Mouse (Mus musculus) frontal cortex, adult (tissue): ENCODE data around the gene Fbxo7.

Experiments
- ATAC-seq: cut with Nextera tagmentation; 2 replicates; pipeline ENCODE4 v1.9.2; 2017; ENCODE audit warnings: mild to moderate bottlenecking, moderate library complexity, mixed read lengths; ENCODE audit not compliant: low TSS enrichment

Gene Fbxo7

DNA sequence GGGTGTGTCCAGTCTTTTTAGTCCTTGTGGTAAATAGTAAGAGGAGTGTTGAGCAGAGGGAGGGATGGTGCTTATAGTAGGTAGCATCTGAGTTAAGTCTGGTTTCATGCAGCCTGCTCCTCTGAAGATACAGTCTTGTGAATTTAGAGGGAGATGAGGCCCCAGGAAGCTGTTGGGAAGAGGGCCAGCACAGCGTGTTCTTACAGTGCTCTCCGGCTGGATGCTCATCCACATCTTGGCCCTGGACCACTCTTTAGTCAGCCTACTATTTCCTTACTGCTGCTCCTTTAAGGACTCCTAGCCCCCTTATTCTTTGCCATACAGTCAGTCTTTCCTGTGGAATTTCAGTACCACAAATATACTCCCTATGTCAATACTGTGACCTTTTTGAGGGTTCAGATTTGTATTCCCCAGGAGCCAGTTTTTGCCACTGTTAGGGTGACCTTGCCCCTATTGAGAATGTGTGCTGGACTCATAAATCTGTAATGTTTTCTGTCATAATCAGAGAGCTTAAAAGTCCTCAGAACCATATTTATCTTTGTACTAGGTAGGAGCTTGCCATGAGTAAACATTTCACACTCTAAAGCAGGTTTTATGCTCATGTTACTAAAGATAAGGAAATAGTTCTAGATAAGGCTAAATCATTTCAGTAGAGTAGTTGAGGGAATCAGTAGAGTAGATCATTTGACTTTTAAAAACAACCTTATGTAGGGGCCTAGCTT lies 12.4 kb downstream of the Fbxo7 start:
- no peak for ATAC-seq

DNA sequence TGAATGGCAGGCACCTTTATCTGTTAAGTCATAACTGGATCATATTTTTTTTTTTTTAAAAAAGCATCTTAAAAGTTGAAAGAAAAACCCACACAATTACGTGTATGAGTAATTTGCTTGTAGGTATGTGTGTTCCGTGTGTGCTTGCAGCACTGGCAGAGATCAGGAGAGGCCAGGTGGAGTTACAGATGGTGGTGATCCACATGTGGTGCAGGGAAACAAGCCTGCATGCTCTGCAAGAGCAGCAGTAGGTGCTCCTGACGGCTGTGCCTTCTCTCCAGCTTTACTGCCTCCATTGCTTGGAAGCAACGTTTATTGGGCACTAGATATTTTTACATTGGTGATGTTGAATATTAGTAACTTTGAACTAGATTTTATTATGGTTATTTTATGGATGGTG lies 21.9 kb downstream of the Fbxo7 start:
- no peak for ATAC-seq

DNA sequence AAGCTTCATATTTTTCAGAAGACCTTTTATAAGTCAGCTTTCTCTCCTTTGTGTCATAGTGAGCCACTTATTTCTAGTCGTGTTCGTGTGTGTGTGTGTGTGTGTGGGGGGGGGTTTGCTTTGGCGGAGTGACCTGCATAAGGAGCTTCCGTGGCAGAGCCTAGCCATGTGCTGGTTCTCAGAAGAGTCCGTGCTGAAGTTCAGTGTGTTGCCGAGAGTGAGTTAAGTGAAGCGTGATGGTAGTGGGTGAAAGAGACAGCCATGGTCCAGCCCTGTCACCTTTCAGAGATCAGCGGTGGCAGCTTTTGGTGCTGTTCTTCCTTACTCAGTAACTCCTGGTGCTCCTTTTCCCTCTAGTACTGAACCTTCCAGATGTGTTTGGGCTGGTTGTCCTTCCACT lies 22.3 kb downstream of the Fbxo7 start:
- ATAC-seq = no peak

DNA sequence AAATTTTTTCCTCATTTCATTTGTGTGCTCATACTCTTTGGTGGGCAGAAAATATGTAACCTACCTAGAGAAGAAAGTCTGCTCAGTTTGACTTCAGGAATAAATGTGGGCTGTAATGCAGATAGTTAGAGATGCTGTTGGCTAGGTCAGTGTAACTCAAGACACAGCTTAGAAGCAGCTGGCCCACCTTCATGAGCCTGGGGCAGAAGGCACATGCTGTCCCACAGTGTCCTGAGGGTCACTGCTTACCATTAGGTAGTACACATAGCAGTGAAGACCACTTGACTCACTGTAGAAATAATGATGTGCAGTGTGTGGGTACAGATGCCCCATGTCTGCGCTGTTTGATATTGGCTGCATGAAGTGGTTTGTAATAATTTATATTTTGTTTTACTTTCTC lies 24.6 kb downstream of the Fbxo7 start:
- no peak for ATAC-seq

DNA sequence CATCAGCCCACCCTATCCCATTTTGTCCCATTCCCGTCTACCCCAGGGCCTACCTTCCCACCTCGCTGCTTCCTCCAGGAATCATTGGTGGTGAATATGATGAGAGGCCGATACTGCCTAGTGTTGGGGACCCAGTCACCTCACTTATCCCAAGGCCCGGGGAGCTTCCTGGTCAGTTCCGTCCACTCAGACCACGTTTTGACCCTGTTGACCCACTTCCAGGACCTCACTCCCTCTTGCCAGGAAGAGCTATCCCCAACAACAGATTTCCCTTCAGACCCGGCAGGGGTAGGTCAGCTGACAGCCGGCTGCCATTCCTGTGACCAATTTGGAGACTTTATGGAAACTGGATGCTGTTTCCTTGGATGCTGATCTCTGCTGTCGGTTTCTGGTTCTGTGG lies 26.0 kb downstream of the Fbxo7 start:
- ATAC-seq = no peak

DNA sequence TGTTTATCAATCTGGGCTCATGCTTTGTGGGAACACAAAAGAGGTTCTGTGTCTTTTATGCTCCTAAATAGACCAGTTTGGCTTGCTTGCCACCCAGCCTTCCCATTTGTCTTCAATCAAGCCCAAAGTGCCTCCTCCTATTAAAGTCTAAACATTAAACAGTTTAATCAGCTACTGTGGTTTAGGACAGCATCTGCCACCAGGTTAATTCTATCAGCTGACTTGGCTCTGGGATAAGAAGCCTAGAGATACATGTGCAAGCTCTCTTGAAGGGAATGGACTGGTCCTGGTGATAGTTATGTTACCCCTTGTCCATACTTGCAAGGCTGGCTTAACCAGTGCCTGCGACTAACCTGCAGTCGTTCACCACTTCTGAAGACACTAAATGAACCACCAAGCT lies 28.8 kb downstream of the Fbxo7 start:
- no peak for ATAC-seq

DNA sequence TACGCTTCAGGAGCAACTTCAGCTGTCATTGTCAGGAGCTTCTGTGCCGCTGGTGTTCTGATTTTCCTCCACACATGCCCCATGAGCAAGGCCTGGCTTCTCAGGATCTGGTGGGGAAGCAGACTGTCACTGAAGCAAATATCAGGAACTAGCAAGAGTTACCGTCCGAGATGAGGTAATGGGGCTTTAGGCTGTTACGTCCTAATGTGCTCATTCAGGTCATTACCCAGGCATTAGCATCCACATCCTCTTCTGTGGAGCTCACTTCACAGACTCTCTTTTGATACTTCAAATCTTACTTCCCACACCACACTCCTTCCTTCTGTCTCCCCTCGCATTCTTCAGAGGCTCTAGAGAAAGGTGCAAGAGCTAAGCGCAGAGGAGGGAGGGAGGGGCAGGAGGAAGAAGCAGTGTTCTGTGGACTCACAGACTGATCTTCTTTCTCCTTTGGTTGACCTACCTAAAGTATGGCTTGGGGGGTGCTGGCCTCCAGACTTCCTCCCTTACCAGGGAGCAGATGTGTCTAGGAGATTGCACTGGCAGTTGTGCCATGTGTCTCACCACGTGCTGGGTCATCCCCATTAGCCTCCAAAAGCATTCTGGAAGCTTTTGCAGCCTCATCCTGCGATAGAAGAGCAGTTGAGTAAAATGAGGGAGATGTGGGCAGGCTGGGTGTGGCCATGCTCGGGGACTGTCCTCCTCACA lies 31.2 kb downstream of the Fbxo7 start:
- no peak for ATAC-seq

DNA sequence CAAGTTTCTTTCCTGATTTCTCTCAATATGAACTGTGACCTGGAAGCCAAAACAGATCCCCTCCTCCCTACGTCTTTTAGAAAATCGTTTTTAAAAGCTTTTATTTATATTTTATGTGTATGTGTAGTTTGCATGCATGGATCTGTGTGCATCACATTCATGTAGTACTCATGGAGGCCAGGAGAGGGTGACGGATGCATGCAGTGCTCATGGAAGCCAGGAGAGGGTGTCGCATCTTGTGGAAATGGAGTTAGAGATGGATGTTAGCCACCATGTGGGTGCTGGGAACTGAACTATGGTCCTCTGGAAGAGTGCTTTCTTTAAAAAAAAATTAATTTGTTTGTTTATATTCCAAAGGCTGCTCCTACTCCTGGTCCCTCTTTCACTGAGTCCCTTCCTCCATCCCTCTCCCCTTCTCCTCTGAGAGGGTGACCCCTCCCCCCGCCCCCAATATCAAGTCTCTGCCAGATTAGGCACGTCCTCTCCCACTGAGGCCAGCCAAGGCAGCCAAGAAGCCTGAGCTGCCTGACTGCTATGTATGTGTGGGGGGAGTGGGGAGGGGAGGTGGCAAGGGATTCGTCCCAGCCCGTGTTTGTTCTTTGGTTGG lies 34.6 kb downstream of the Fbxo7 start:
- ATAC-seq = no peak

DNA sequence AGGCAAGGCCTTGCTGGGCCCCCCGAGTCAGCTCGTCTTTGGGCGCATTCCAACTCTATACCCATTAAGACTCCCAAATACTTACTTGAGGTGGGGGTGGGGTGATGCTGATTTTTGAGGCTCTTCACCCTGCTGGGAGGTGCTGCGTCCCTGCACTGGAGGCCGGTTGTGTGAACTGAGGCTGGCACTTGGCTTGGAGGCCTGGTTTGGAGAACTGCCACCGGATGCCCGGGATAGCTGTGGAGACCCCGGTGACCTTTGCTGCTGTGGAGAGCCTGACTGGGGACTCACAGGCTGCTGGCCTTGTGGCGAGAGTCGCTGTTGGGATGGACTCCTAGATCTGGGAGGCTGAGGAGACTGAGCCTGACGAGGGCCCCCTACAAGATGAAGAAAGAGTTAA lies 35.5 kb downstream of the Fbxo7 start:
- ATAC-seq = no peak

DNA sequence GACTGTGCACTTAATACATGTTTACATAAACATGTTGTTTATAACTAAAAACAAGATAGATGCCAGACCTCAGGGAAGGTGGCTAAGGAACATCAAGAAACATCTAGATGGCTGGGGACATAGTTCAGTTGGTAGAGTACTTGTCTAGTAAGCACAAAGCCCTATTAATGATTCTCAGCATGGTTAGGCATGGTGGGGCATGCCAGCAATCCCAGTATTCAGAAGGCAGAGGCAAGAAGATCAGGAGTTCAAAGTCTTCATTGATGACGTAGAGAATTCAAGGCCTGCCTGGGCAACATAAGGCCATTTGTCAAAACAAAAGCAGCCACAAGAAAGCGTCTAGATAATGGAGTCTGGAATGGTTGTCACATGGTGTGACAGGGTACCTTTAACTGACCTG lies 35.9 kb downstream of the Fbxo7 start:
- ATAC-seq = no peak

DNA sequence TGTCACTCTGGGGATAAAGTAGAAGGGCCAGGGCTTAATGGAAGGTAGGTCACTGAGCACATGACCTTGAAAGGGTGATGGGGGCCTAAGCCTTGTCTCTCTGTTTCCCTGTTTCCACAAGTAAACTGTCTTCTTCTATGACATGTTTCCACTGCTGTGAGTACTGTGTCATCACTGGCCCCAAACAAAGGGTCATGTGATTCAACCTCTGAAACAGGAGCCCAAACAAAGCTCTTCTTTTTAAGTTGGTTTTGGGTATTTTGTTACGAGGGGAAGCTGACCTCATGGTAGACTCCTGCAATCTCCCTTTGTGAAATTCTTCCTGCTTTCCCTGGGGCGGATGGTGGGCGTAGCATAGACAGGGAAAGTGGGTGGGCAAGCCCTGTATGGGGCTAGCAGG lies 38.5 kb downstream of the Fbxo7 start:
- no peak for ATAC-seq

DNA sequence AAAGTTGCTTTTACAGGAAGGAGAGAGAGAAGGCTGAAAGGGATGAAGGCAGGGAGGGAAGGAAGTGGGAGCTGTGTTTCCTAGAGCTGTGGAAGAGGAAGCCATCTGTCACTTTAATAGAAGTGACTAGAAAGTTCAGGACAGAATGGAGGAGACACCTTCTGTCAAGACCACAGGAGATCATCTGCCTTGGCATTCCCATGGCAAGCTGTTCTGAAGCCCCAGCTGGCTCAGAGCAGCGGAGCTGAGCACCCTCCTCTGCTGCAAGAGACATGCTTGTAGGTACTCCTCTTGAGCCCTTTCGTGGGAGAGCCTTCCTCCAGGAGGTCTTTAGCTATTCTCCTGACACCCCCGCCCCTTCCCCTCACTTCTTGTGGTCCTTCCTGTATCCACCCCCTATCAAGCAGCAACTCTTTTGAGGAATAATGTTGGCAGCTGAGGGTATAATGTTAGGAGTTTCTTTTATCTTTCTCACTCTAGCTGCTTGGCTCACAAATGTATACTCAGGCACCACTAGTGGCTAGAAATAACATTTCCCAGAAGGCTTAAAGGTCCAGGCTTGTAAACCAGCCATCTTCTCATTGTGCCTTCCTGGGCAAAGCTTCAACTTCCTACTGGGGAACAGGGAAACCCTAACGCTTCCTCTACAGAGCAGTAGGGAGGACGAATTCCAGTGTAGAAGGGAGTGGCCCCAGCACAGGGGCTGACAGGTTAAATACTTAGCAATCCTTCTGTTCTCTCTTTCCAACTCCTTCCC lies 40.7 kb downstream of the Fbxo7 start:
- no peak for ATAC-seq

DNA sequence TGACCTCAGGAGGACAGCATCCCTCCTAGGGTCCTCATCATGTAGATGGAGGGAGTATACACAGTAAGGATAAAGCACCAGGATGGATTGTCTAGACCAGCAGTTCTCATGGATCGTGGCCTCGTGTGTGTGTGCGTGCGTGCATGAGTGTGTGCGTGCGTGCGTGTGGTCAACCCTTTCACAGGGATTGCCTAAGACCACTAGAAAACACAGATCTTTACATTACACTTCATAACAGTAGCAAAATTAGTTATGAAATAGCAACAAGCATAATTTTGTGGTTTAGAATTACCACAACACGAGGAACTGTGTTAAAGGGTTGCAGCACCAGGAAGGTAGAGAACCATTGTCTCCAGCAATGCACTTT lies 41.2 kb downstream of the Fbxo7 start:
- ATAC-seq = no peak

DNA sequence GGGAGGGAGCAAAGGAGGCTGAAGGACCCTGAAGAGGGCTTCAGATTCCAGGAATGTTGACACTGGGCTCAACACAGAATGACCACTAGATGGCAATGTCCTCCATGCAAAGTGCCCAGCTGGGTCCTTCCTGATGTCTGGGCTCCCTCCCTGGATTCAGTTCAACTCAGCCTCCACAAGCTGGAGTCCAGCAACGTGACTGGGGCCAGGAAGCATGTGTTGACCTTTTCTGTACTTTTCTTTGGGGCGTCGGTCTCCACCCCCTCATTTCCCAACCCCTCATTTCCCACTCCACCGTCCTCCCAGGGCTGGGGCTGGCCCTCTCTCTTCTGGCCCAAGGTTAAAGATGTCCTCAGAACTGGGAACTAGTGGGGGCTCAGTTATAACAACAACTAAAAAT lies 43.2 kb downstream of the Fbxo7 start:
- peak; percentile 84 for ATAC-seq

DNA sequence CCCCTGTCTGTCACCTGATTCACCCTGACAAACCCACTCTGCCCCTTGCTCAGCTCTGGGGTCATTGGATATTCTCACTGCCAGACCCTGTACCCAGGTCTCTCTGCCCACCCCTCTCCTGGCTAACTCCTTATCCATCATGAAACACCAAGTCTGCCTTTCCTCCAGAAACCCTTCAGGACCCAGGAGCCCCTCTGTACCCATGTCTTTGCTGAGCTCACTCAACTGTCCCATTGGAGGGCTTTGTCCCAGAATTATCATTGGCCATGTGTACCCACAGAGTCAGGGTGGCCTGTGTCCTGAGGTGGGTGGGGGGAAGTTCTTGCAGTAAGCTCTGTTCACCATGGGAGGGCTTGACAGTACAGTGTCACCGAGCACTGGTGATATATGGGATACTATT lies 43.9 kb downstream of the Fbxo7 start:
- ATAC-seq = no peak

DNA sequence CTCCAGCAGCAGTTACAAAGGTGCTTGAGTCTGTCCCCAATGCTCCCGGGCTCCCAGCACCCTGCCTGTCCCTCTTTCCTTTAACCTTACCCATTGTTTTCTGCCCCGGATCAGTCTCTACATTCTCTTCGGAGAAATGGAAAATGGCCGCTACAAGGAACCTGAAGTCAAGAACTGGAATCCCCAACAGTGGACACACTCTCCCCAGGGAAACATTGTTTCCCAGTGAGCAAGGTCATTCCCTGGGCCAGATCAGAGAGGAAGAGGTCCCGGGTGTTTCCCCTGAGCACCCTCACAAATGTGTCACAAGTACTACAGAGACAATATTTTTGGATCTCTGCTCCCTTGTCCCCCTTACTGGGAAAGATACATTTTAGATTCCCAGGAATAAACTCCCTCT lies 44.9 kb downstream of the Fbxo7 start:
- no peak for ATAC-seq

DNA sequence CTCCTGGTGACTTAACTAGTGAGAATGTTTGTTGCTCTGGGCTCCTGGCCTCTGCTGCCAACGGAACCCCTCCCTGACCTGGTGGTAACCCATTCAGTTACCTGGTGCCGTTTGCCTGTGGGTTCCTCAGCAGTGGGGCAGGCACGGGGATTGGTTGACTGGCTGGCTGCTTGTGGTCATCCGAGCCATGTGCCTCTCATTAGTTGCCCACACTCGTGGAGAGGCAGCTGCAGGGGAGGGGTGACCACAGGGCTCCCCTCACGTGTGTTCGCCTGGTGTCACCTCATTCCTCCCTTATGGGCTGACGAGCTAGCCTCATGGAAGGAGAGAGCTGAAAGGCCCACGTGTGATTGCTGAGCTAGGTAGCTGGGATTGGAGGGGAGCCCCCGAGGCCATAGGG lies 46.1 kb downstream of the Fbxo7 start:
- no peak for ATAC-seq

DNA sequence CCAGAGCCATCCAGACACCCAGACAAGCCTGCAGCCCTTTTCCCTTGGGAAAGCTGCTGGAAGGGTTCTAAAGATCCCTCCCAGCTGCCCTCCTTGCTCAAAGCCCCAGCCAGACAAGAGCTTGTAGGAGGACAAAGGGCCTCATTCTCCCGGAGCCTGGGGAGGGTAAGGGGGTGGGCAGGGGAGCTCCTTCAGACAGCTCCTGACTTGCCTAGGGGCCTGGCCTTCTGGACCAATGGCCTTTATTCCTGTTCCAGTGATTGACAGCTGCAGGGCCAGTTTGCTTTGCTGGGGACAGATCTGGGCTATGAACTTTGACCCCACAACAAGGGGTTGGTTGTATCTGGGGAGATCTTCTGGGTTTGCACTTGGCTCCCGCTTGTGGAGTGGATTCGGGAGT lies 47.6 kb downstream of the Fbxo7 start:
- ATAC-seq = peak; percentile 58

DNA sequence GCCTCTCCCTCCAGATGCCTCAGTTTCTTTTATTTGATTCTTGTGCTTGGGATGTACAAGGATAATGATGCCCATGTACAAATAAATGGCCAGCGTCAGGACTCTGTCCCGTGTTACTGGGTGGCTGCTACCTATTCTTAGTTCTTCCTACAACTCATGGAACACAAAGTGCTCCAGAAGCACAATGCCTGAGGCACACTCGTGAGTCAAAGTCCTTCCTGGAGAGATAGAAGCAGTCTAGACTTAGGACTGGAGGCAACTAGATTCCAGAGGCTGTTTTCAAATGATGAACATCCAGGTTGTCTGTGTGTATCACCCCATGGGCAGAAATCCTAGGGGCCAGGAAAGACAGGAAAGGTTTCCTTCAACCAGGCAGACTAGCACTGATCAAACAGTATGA lies 49.0 kb downstream of the Fbxo7 start:
- ATAC-seq = no peak

DNA sequence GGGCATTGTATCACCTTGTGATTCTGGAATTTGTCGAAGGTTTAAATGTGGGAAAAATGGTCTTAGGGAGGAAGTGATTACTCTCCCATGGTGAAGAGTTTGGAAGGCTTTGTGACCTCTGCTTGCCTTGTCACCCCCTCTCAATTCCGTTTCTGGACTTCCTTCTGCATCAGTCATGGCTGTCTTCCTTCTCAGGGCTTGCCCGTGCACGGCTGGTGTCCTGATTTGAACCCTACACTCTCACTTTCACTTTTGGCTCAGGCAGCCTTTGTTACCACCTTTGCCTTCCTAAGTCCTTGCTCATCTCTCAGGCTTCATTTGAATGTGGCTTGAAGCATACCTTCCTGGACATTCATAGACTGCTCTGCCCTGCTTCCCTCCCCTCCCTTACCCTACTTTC lies 52.4 kb downstream of the Fbxo7 start:
- ATAC-seq = no peak

DNA sequence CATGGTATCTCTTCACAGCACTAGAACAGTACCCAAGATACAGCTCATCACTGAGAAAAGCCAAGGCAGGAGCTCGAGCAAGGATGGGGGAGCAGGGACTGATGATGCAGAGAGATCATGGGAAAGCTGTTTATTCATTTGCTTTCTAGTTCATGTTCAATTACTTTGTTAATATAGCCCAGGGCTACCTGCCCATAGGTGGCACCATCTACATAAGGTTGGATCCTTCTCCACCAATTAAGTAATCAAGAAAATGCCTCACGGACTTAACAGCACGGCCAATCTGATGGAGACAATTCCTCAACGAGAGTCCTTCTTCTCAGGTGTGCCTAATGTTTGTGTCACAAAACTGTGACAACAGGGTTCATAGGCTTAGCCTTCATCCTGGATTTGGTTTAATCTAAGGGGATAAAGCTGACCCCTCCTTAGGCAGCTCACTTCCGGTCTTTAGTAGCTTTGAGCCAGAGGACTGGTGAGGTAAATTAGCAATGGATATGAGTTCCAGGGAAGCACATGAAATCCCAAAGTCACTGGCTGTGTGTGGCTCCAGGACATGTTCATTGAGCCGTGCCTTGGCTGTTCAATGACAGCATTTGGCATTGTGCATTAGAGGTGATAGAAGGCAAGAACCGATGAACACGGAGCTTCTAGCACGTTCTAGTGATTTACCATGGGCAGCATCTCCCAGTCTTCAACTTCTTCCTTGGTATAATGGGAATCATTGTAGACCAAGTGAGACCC lies 53.4 kb downstream of the Fbxo7 start:
- no peak for ATAC-seq

DNA sequence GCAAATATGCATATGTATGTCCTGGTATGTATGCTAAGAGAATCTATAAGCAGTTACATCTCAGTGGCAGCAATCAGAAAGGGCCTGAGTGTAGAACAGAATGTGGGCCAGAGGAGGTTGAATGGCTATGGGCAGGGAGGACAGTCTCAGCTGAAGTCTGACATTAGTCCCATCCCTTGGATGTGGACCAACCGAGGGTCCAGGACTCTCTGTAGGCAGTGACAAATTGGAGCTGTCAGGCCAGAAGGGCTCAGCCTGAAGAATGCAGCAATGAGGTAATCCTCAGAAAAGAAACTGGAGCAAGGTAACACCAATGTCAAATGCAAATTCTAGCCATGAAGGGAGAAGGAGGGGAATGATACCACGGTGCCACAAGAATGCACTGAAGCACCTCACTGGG lies 55.5 kb downstream of the Fbxo7 start:
- no peak for ATAC-seq
